Mouse (Mus musculus): ENCODE data around the gene Olfr693. TPM values are rescaled to one million over a fixed set of nuclear protein-coding genes. Genes with fewer than 3 reads are reported as not detected.
"Not testable (repeated sequence)": the region's sequence is repeated elsewhere in the genome, so short reads cannot be mapped to it uniquely, and the experiment has no call there.

Gene Olfr693
- polyA plus RNA-seq (2014; fragmentation: Nextera tagmentation; extraction: Ambion mirVana) = not detected in 2 replicates

DNA sequence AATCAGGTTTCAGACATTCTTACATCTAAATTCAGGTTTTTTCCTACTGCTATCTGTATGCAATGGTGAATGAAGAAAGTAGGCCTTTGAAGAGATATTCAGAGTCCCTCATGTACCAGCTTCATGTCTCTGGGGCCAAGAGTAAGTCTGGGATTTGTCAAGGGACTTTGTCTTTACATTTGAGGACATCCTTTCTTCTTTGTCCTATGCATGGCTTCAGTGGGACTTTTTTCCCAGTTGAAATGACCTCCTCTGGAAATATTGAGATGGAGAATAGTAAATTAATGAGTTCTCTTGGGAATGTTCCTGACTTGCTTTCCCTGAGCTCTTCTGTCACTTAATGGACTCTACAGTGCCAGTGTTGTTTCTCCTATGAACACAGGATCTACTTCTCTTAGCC is at the start of gene Olfr693:
Gene Olfr693 (minus strand): TSS at position 101 of the 400 bp plus-strand sequence.
- Histone ChIP-seq H3K27me3 (ENCODE audit: control insufficient read depth, insufficient read depth, low read length) (no peaks in the 10 kb centered on the region), H3K4me3 (ENCODE audit: low read length) (no peak within 1 kb of the TSS), H3K9ac (ENCODE audit: low read depth, low read length) (no peak within 1 kb of the TSS), H3K4me2 (replicated peaks; ENCODE audit: low read depth, low read length) (no peak within 1 kb of the TSS), H3K27ac (ENCODE audit: low read depth, low read length) (no peak within 1 kb of the TSS), H3K36me3 (ENCODE audit: control insufficient read depth, insufficient read depth, low read length) (no peaks in the 10 kb centered on the region), H3K4me1 (ENCODE audit: control insufficient read depth, insufficient read depth, low read length) (no peaks in the 10 kb centered on the region), H3K9me3 (ENCODE audit: control insufficient read depth, low read length) (no peaks in the 10 kb centered on the region)
- no peak for ATAC-seq (ENCODE audit: low FRiP score, low TSS enrichment)

GRCm38 (mm10) chr7:106725654-106726053 is 45.3 kb upstream of the Olfr693 start:
- 90% methylated on average over 2 of the region's 2 CpGs for WGBS
- not testable (repeated sequence) for H3K9ac ChIP-seq (ENCODE audit: low read depth, low read length)

GRCm38 (mm10) chr7:106716296-106716695 is 35.9 kb upstream of the Olfr693 start, which contains the start of gene Olfr695:
Gene Olfr695 (minus strand): TSS chr7:106716396.
- H3K27me3 ChIP-seq (ENCODE audit: control insufficient read depth, insufficient read depth, low read length) = no peaks in the 10 kb centered on the region
- H3K9ac ChIP-seq (ENCODE audit: low read depth, low read length) = no peak within 1 kb of the TSS
- no peak within 1 kb of the TSS for H3K4me2 ChIP-seq (replicated peaks; ENCODE audit: low read depth, low read length)
- H3K36me3 ChIP-seq (ENCODE audit: control insufficient read depth, insufficient read depth, low read length) = no peaks in the 10 kb centered on the region
- H3K4me1 ChIP-seq (ENCODE audit: control insufficient read depth, insufficient read depth, low read length) = no peaks in the 10 kb centered on the region
- H3K27ac ChIP-seq (ENCODE audit: low read depth, low read length) = no peak within 1 kb of the TSS
- no peak for ATAC-seq (ENCODE audit: low FRiP score, low TSS enrichment)
- no peak within 1 kb of the TSS for H3K4me3 ChIP-seq (ENCODE audit: low read length)
- no peaks in the 10 kb centered on the region for H3K9me3 ChIP-seq (ENCODE audit: control insufficient read depth, low read length)

More at GRCm38 (mm10) chr7:106725654-106726053, 45.3 kb upstream of the Olfr693 start:
- H3K4me3 ChIP-seq (ENCODE audit: low read length); ATAC-seq (ENCODE audit: low FRiP score, low TSS enrichment); H3K36me3 ChIP-seq (ENCODE audit: control insufficient read depth, insufficient read depth, low read length); H3K27ac ChIP-seq (ENCODE audit: low read depth, low read length); H3K4me2 ChIP-seq (replicated peaks; ENCODE audit: low read depth, low read length); H3K4me1 ChIP-seq (ENCODE audit: control insufficient read depth, insufficient read depth, low read length); H3K27me3 ChIP-seq (ENCODE audit: control insufficient read depth, insufficient read depth, low read length); H3K9me3 ChIP-seq (ENCODE audit: control insufficient read depth, low read length): not testable (repeated sequence)

- Histone ChIP-seq H3K27ac (ENCODE audit: low read depth, low read length) (no peak overlapping the region), H3K9me3 (ENCODE audit: control insufficient read depth, low read length) (no peaks in the 10 kb centered on the region; the same call in 1 of the 2 replicates), H3K4me2 (replicated peaks; ENCODE audit: low read depth, low read length) (no peak overlapping the region), H3K36me3 (ENCODE audit: control insufficient read depth, insufficient read depth, low read length) (no peaks in the 10 kb centered on the region), H3K27me3 (ENCODE audit: control insufficient read depth, insufficient read depth, low read length) (no peaks in the 10 kb centered on the region), H3K4me1 (ENCODE audit: control insufficient read depth, insufficient read depth, low read length) (no peaks in the 10 kb centered on the region), H3K4me3 (ENCODE audit: low read length) (no peak overlapping the region), H3K9ac (ENCODE audit: low read depth, low read length) (no peak overlapping the region)
- 91% methylated on average over 6 of the region's 6 CpGs for WGBS
- no peak for ATAC-seq (ENCODE audit: low FRiP score, low TSS enrichment)
Observed at GRCm38 (mm10) chr7:106711463-106711862, 31.1 kb upstream of the Olfr693 start.

DNA sequence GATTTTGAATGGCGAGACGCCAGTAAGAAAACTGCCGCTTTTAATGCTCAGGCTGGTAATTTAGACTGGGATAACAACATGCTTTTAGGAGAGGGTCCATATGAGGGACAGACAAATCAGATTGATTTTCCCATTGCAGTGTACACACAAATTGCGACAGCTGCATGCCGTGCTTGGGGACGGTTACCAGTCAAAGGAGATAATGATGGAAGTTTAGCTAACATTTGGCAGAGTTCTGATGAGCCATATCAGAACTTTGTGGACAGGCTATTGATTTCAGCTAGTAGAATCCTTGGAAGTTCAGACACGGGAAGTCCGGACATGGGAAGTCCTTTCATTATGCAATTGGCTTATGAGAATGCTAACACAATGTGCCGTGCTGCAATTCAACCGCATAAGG is 27.3 kb upstream of the Olfr693 start:
- H3K9ac ChIP-seq (ENCODE audit: low read depth, low read length); H3K27ac ChIP-seq (ENCODE audit: low read depth, low read length); H3K4me3 ChIP-seq (ENCODE audit: low read length); H3K27me3 ChIP-seq (ENCODE audit: control insufficient read depth, insufficient read depth, low read length); H3K9me3 ChIP-seq (ENCODE audit: control insufficient read depth, low read length); ATAC-seq (ENCODE audit: low FRiP score, low TSS enrichment); H3K4me1 ChIP-seq (ENCODE audit: control insufficient read depth, insufficient read depth, low read length); H3K4me2 ChIP-seq (replicated peaks; ENCODE audit: low read depth, low read length); H3K36me3 ChIP-seq (ENCODE audit: control insufficient read depth, insufficient read depth, low read length): not testable (repeated sequence)
- 74% methylated on average over 10 of the region's 10 CpGs for WGBS

DNA sequence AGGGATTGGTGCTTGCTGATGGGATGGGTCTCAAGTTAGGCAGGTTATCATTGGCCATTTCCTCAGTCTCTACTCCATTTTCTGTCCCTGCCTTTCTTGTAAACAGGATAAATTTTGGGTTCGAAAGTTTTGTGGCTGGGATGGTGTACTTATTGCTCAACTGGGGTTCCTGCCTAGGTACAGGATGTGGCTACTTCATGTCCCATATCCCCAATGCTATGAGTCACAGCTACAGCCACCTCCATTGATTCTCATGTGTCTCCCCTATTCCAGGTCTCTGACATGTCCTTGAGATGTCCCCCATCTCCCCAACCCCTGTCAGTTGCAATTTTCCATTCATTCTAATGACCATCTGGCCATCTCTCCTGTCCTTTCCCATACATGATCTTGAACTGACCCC is 16.5 kb upstream of the Olfr693 start:
- 82% methylated on average over 1 of the region's 1 CpGs for WGBS
- H3K27ac ChIP-seq (ENCODE audit: low read depth, low read length) = no peak overlapping the region
- H3K9me3 ChIP-seq (ENCODE audit: control insufficient read depth, low read length) = no peaks in the 10 kb centered on the region
- no peaks in the 10 kb centered on the region for H3K27me3 ChIP-seq (ENCODE audit: control insufficient read depth, insufficient read depth, low read length)
- H3K9ac ChIP-seq (ENCODE audit: low read depth, low read length) = no peak overlapping the region
- no peaks in the 10 kb centered on the region for H3K4me1 ChIP-seq (ENCODE audit: control insufficient read depth, insufficient read depth, low read length)
- H3K36me3 ChIP-seq (ENCODE audit: control insufficient read depth, insufficient read depth, low read length) = no peaks in the 10 kb centered on the region
- H3K4me2 ChIP-seq (replicated peaks; ENCODE audit: low read depth, low read length) = no peak overlapping the region
- no peak for ATAC-seq (ENCODE audit: low FRiP score, low TSS enrichment)
- no peak overlapping the region for H3K4me3 ChIP-seq (ENCODE audit: low read length)

DNA sequence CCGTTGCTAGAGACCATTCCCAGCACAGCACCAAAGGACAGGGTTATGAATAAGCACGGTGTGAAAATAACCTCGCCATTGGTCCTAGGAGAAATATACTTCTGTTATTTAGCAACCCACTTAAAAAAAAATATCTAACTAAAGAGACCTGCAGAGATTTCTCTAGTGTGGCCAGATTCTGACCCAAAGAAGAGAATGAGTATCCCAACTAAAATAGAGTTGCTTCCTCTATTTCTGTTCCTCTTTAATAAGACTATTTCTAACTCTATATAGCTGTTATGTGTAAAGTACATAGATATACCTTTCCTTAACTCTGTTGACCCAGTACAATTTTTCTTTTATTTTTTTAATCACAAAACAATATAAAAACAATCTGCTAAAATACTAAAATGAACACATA is 12.6 kb upstream of the Olfr693 start:
- Histone ChIP-seq H3K9me3 (ENCODE audit: control insufficient read depth, low read length) (no peaks in the 10 kb centered on the region), H3K4me3 (ENCODE audit: low read length) (no peak overlapping the region), H3K36me3 (ENCODE audit: control insufficient read depth, insufficient read depth, low read length) (no peaks in the 10 kb centered on the region), H3K4me1 (ENCODE audit: control insufficient read depth, insufficient read depth, low read length) (no peaks in the 10 kb centered on the region), H3K27me3 (ENCODE audit: control insufficient read depth, insufficient read depth, low read length) (no peaks in the 10 kb centered on the region), H3K4me2 (replicated peaks; ENCODE audit: low read depth, low read length) (no peak overlapping the region), H3K27ac (ENCODE audit: low read depth, low read length) (no peak overlapping the region), H3K9ac (ENCODE audit: low read depth, low read length) (no peak overlapping the region)
- ATAC-seq (ENCODE audit: low FRiP score, low TSS enrichment) = no peak
- 93% methylated on average over 3 of the region's 3 CpGs for WGBS

DNA sequence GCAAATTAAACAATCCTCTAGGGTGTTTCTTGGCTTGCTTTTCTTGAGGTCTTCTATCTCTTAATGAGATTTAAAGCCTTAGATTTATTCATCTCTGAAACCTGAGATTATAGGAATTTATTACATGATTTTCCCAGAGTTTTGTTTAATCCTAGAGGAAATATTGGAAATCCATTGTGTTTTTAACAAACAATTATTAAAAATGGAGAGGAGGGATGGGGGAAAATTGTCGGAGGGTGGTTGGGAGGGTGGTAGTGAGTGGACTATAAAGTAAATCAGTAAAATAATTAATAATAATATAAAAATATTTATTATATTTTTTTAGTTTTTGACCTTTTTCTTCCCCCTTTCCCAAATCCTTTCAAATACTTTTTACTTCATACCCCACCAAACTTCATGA is 11.3 kb upstream of the Olfr693 start, which contains the start of gene Olfr694:
Gene Olfr694 (minus strand): TSS at position 101 of the 400 bp plus-strand sequence.
- Histone ChIP-seq H3K4me3 (ENCODE audit: low read length) (no peak within 1 kb of the TSS), H3K9me3 (ENCODE audit: control insufficient read depth, low read length) (no peaks in the 10 kb centered on the region), H3K27me3 (ENCODE audit: control insufficient read depth, insufficient read depth, low read length) (no peaks in the 10 kb centered on the region), H3K4me1 (ENCODE audit: control insufficient read depth, insufficient read depth, low read length) (no peaks in the 10 kb centered on the region), H3K4me2 (replicated peaks; ENCODE audit: low read depth, low read length) (no peak within 1 kb of the TSS), H3K9ac (ENCODE audit: low read depth, low read length) (no peak within 1 kb of the TSS), H3K27ac (ENCODE audit: low read depth, low read length) (no peak within 1 kb of the TSS), H3K36me3 (ENCODE audit: control insufficient read depth, insufficient read depth, low read length) (no peaks in the 10 kb centered on the region)
- no peak for ATAC-seq (ENCODE audit: low FRiP score, low TSS enrichment)
- 88% methylated on average over 1 of the region's 1 CpGs for WGBS

- no peak overlapping the region for H3K4me3 ChIP-seq (ENCODE audit: low read length)
- no peaks in the 10 kb centered on the region for H3K4me1 ChIP-seq (ENCODE audit: control insufficient read depth, insufficient read depth, low read length)
- H3K9ac ChIP-seq (ENCODE audit: low read depth, low read length) = no peak overlapping the region
- no peak overlapping the region for H3K4me2 ChIP-seq (replicated peaks; ENCODE audit: low read depth, low read length)
- ATAC-seq (ENCODE audit: low FRiP score, low TSS enrichment) = no peak
- WGBS = 92% methylated on average over 2 of the region's 2 CpGs
- no peaks in the 10 kb centered on the region for H3K36me3 ChIP-seq (ENCODE audit: control insufficient read depth, insufficient read depth, low read length)
- no peak overlapping the region for H3K27ac ChIP-seq (ENCODE audit: low read depth, low read length)
- no peaks in the 10 kb centered on the region for H3K9me3 ChIP-seq (ENCODE audit: control insufficient read depth, low read length)
- no peaks in the 10 kb centered on the region for H3K27me3 ChIP-seq (ENCODE audit: control insufficient read depth, insufficient read depth, low read length)
Observed at GRCm38 (mm10) chr7:106685382-106685781, 5.0 kb upstream of the Olfr693 start.

DNA sequence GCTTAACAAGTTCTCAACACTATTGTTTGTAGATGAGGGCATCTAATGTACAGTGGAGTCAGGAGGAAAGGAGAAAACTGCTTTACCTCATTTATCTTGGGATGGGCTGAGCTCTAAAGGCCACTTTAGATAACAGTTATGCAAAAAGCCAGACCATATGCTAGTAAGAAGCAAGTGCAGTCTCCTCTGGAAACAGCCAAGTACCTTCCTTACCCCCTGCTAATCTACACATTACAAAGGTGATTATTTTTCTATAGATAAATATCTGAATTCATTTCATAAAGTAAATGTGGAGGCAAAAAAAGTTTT is 28.1 kb downstream of the Olfr693 start:
- no peak for ATAC-seq (ENCODE audit: low FRiP score, low TSS enrichment)
- Histone ChIP-seq H3K4me1 (ENCODE audit: control insufficient read depth, insufficient read depth, low read length) (no peaks in the 10 kb centered on the region), H3K36me3 (ENCODE audit: control insufficient read depth, insufficient read depth, low read length) (no peaks in the 10 kb centered on the region), H3K4me2 (replicated peaks; ENCODE audit: low read depth, low read length) (no peak overlapping the region), H3K27me3 (ENCODE audit: control insufficient read depth, insufficient read depth, low read length) (no peaks in the 10 kb centered on the region), H3K27ac (ENCODE audit: low read depth, low read length) (no peak overlapping the region), H3K9me3 (ENCODE audit: control insufficient read depth, low read length) (no peaks in the 10 kb centered on the region), H3K9ac (ENCODE audit: low read depth, low read length) (no peak overlapping the region), H3K4me3 (ENCODE audit: low read length) (no peak overlapping the region)
